Mouse (Mus musculus): ENCODE measurements around the gene Lmna.

- TF ChIP-seq CTCF (IDR thresholded peaks at IDR 0.05; ENCODE audit: extremely low read depth, insufficient read depth, insufficient read length, insufficient replicate concordance) (no peak), POLR2A (IDR thresholded peaks at IDR 0.05; ENCODE audit: low read depth, low read length) (no peak)
Observed at GRCm38 (mm10) chr3:88450379-88451131, 59.2 kb downstream of the Lmna start.
